Mouse (Mus musculus) thymus, adult 2 months (tissue): ENCODE results near the gene Znrf3.

Experiments used
- CTCF ChIP-seq: fragments of 200-500 bp; IDR thresholded peaks from 2 replicates; pipeline ENCODE4 v1.5.1; 2012; ENCODE audit warnings: mild to moderate bottlenecking, control low read depth, low read length, moderate library complexity, borderline replicate concordance; ENCODE audit not compliant: control insufficient read depth, poor library complexity, insufficient read depth; ENCODE audit errors: extremely low read depth
- POLR2A ChIP-seq: fragments of 200-500 bp; IDR thresholded peaks from 2 replicates; pipeline ENCODE4 v1.6.1; 2012; ENCODE audit warnings: mild to moderate bottlenecking, low read length, control low read depth, moderate library complexity; ENCODE audit not compliant: control insufficient read depth, poor library complexity, insufficient read depth; ENCODE audit errors: extremely low read depth

DNA sequence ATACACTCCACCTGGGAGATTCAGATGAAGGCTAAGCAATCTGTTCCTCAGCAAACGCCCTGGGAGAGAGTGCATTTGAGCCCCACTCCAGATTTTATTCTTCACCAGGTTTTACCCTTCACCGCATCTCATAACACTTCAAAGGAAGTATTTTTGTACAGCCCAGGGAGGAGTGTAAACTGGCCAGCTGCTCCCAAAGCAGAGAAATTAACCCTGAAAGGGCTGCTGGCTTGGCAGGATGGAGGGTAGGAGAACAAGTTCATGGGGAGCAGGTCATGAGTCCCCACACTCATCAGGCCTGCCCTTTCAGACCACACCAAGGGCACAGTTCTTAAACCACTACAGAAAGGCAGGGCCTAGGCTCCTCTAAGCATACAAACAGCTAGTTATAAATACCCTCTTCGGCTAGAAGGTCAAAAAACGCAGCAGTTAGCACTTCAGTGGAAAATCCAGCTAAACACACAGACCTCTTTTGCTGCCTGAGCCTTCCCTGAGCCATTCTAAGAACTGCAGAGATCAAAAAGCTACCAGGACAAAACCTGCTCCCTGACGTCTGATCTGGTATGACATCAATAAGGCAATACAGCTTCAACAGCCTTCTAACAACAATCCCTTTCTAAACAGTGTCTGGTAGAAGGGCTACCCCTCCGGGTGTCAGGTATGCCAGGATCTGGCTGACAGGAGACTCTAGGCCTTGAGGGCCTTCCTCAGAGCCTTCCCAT lies 28.9 kb downstream of the Znrf3 start:
- TF ChIP-seq POLR2A (no peak), CTCF (no peak)
